8 mouse cellular contexts compared by ENCODE assay signal in the genomic region with DNA sequence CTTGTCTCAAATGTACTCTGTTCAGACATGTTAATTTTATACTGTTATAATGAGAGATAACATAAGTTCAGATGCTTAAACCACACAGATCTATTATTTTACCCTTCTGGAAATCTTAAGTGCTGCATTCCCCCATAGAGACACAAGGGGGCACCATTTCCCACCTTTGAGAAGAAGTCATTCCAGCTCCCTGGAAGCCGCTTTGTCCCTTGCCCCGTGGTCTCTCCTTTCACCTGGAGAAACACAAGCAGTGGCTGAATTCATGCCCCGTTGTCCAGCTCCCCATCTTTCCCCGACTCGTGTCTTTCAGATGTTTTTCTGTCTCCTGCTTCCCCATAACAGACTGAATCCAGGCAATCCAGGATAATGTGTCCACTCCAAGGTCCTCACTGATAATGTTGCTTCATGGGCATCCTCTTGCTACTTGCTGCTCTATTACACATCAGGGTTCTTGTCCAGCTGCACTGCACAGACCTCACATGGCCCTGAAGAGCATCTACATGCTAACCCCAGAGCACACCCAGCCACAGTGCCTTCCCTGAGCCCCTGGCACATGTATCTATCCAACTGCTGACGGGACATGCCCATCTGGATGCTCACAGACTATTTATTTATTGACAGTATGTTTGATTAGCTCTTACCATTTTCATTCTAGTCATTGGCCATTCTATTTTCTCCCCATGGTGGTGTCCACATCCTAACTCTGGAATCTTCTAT.
DNase-seq lines count a peak whose midpoint lies in the region; ATAC-seq and TF ChIP-seq lines count a peak whose summit lies in the region.

No protein-coding gene starts in this region.

- TF ChIP-seq POLR2A in cerebellum, adult 2 months (IDR thresholded peaks at IDR 0.05; ENCODE audit: borderline replicate concordance, insufficient read depth, low read length): no peak

- no peak overlapping the region for H3K27ac ChIP-seq in cerebellum, adult 2 months (ENCODE audit: insufficient read depth, low read length)
- H3K27ac ChIP-seq in liver, embryonic 14.5 days: no peak overlapping the region

- no peaks in the 10 kb centered on the region for H3K36me3 ChIP-seq in liver, embryonic 14.5 days (replicated peaks; ENCODE audit: control insufficient read depth, insufficient read depth, low read depth)

- no peak overlapping the region for H3K4me3 ChIP-seq in cerebellum, adult 2 months (replicated peaks; ENCODE audit: insufficient read depth, low read depth, low read length)
- H3K4me3 ChIP-seq in liver, embryonic 14.5 days (ENCODE audit: insufficient read depth in 1 of 2, low read depth in 2 of 2, low read length in 2 of 2): no peak overlapping the region

- H3K4me1 ChIP-seq in cerebellum, adult 2 months (ENCODE audit: control insufficient read depth, insufficient read depth, low read length): no peaks in the 10 kb centered on the region
- no peaks in the 10 kb centered on the region for H3K4me1 ChIP-seq in liver, embryonic 14.5 days (replicated peaks; ENCODE audit: control insufficient read depth in 2 of 2, insufficient read depth in 2 of 2, low read length in 1 of 2)

- no peak for TF ChIP-seq EP300 in liver, embryonic 14.5 days (IDR thresholded peaks at IDR 0.05; ENCODE audit: low read depth)

- TF ChIP-seq CTCF in cerebellum, adult 2 months (IDR thresholded peaks at IDR 0.05; ENCODE audit: borderline replicate concordance, insufficient read depth, low read depth, low read length): peak; percentile 72
- TF ChIP-seq CTCF in liver, embryonic 14.5 days (IDR thresholded peaks at IDR 0.05; ENCODE audit: low read depth): peak; percentile 64

- no peak overlapping the region for H3K4me2 ChIP-seq in liver, embryonic 14.5 days (ENCODE audit: low read depth)

- no peaks in the 10 kb centered on the region for H3K27me3 ChIP-seq in cerebellum, adult 2 months (ENCODE audit: control insufficient read depth, insufficient read depth, low read length)
- no peaks in the 10 kb centered on the region for H3K27me3 ChIP-seq in liver, embryonic 14.5 days (ENCODE audit: control insufficient read depth, insufficient read depth, low read length)

- 23% methylated on average over 6 of the region's 6 CpGs for WGBS in cerebellum, adult 2 months
- 17% methylated on average over 6 of the region's 6 CpGs for WGBS in liver, embryonic 14.5 days (ENCODE audit: insufficient replicate concordance)

- no peaks in the 10 kb centered on the region for H3K9me3 ChIP-seq in liver, embryonic 14.5 days (ENCODE audit: control insufficient read depth, low read length)

- no peak overlapping the region for H3K9ac ChIP-seq in liver, embryonic 14.5 days (replicated peaks)

- ATAC-seq in frontal cortex, adult (ENCODE audit: low TSS enrichment): peak; percentile 80
- ATAC-seq in liver, embryonic 14.5 days (ENCODE audit: insufficient read depth): no peak

- peak; percentile 7 for DNase-seq in urinary bladder, postnatal 25 days (ENCODE audit: low spot score)
- no peak for DNase-seq in urinary bladder, postnatal 4 days (ENCODE audit: low spot score in 2 of 2)
- peak; percentile 37 to 57 for DNase-seq in cerebellum, adult 2 months
- peak; percentile 57 for DNase-seq in kidney, postnatal 10 days
- DNase-seq in liver, embryonic 14.5 days (ENCODE audit: low read depth in 3 of 3, low spot score in 3 of 3): no peak
- DNase-seq in ovary, postnatal 36 days (ENCODE audit: low spot score): peak; percentile 4
- DNase-seq in T-cell, adult 2 months (ENCODE audit: low spot score): no peak

Comparison
In these comparisons a context has a peak if more than half of its experiments do, and no peak if none do; other contexts are left out.
1. DNase-seq: peak in urinary bladder, postnatal 25 days (single experiment), cerebellum, adult 2 months (2 of 2), kidney, postnatal 10 days (single experiment) and ovary, postnatal 36 days (single experiment); none in urinary bladder, postnatal 4 days (0 of 2), liver, embryonic 14.5 days (0 of 3) and T-cell, adult 2 months (single experiment).